Mouse (Mus musculus): ENCODE measurements around the gene 3110009E18Rik.

GRCm38 (mm10) chr1:120140144-120140693 lies 19.2 kb downstream of the 3110009E18Rik start:
- TF ChIP-seq CTCF (IDR thresholded peaks at IDR 0.05; ENCODE audit: control insufficient read depth, insufficient read depth, insufficient replicate concordance, low read depth, low read length) (no peak), POLR2A (IDR thresholded peaks at IDR 0.05; ENCODE audit: control insufficient read depth, low read depth, low read length) (no peak)

Measured in testis, adult 2 months (tissue).